Mouse (Mus musculus) kidney, embryonic 15.5 days (tissue): ENCODE measurements around the gene Myoc. TPM values are rescaled to one million over a fixed set of nuclear protein-coding genes. Genes with fewer than 3 reads are reported as not detected.

Experiments used
- ATAC-seq: fragments of 200-750 bp; cut with Nextera tagmentation; replicated peaks from 2 replicates; pipeline ENCODE4 v1.8.0; 2017; ENCODE audit warnings: moderate TSS enrichment; ENCODE audit not compliant: low FRiP score
- H3K27ac ChIP-seq: fragments of 300-500 bp; sonication (generic); 2 replicates; pipeline ENCODE4 v1.5.1; 2015; ENCODE audit warnings: mild to moderate bottlenecking, inconsistent platforms
- H3K27me3 ChIP-seq: fragments of 300-500 bp; sonication (generic); 2 replicates; pipeline ENCODE4 v1.6.1; 2015; ENCODE audit warnings: inconsistent platforms
- H3K36me3 ChIP-seq: fragments of 300-500 bp; sonication (generic); 2 replicates; pipeline ENCODE4 v1.6.1; 2015; ENCODE audit warnings: inconsistent platforms
- H3K4me1 ChIP-seq: fragments of 300-500 bp; sonication (generic); 2 replicates; pipeline ENCODE4 v1.6.1; 2015; ENCODE audit warnings: inconsistent platforms
- H3K4me2 ChIP-seq: fragments of 300-500 bp; sonication (generic); 2 replicates; pipeline ENCODE4 v1.6.1; 2015; ENCODE audit warnings: moderate library complexity, mild to moderate bottlenecking, inconsistent platforms
- H3K4me3 ChIP-seq: fragments of 300-500 bp; sonication (generic); replicated peaks from 2 replicates; pipeline ENCODE4 v1.5.1; 2015; ENCODE audit warnings: mild to moderate bottlenecking, inconsistent platforms
- H3K9ac ChIP-seq: fragments of 300-500 bp; sonication (generic); 2 replicates; pipeline ENCODE4 v1.6.1; 2015; ENCODE audit warnings: mild to moderate bottlenecking, inconsistent platforms
- H3K9me3 ChIP-seq: fragments of 300-500 bp; sonication (generic); replicated peaks from 2 replicates; pipeline ENCODE4 v1.6.1; 2016; ENCODE audit warnings: inconsistent platforms
- WGBS: fragments of 180-500 bp; shearing (Covaris S2); methylation state at CpG from one replicate; pipeline ENCODE4 v1.1.7; 2015; ENCODE audit warnings: mixed read lengths; 5-methylcytosine and 5-hydroxymethylcytosine counted together
- microRNA-seq: library from miRNA; unstranded; fragments of <30 nt; microRNA quantifications from one replicate; pipeline ENCODE4, GENCODE M21; 2016
- polyA plus RNA-seq: library from polyadenylated mRNA; unstranded; fragments of >200 nt; fragmentation: Nextera tagmentation; extraction: Ambion mirVana; gene quantifications from 2 replicates; pipeline ENCODE4 v1.2.1, GENCODE M21; 2015

Myoc gene
- polyA plus RNA-seq, 1 experiment from 2014 or later = 0.47 TPM

GRCm38 (mm10) chr1:162660276-162660860, 21.4 kb downstream of the Myoc start:
- Histone ChIP-seq H3K4me3 (no peak overlapping the region), H3K27me3 (no peaks in the 10 kb centered on the region), H3K4me2 (no peak overlapping the region), H3K36me3 (no peaks in the 10 kb centered on the region), H3K9me3 (no peaks in the 10 kb centered on the region), H3K9ac (no peak overlapping the region), H3K27ac (no peak overlapping the region), H3K4me1 (0 out of 2 replicates have a peak, but pooled peaks cover 3% of the 10 kb centered on the region)
- ATAC-seq = no peak
- WGBS = 79% methylated on average over 11 of the region's 11 CpGs

GRCm38 (mm10) chr1:162664826-162665475, 26.0 kb downstream of the Myoc start:
- H3K4me2 ChIP-seq = peak overlapping the region; percentile 74; the same call in 1 of the 2 replicates
- 13% methylated on average over 10 of the region's 10 CpGs for WGBS
- H3K27ac ChIP-seq = no peak overlapping the region
- peak; percentile 98 for ATAC-seq
- peaks cover 9% of the 10 kb centered on the region for H3K4me1 ChIP-seq
- no peak overlapping the region for H3K9ac ChIP-seq
- peaks cover 12% of the 10 kb centered on the region for H3K36me3 ChIP-seq
- H3K4me3 ChIP-seq = no peak overlapping the region
- H3K9me3 ChIP-seq = no peaks in the 10 kb centered on the region
- no peaks in the 10 kb centered on the region for H3K27me3 ChIP-seq

DNA sequence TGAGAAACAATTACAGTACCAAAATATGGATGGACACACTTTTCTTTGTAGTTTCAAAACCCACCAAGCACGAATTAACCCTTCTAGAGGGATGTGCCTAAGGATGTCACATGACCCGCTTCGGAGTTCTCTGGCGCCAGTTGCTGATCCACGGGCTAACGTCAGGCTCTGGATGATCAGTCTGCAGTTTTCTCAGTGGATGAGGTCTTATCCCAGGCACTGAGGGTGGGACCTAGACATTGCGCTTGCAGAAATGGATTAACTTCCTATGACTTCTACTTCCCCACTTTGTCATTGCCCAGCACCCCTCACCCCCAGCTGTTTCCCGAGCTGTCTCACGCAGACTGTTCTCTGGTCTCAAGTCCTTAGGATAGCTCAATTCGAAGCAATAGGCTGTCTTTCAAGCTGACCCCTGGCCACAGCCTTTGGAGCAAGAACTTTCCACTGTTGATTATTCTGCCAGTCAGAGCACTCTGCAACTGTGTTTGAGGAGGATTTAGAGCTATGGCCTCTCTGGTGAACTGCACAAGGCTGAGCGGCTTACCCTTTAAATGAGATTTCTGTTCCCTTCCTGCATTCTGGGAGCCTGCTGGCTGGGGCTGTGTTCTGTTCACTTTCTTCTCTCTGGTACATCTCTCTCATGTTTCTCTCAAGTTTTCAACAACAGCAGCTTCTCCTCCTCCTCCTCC, 26.7 kb downstream of the Myoc start:
- 4% methylated on average over 11 of the region's 11 CpGs for WGBS
- H3K9ac ChIP-seq = peak overlapping the region; percentile 40
- peaks cover 19% of the 10 kb centered on the region for H3K36me3 ChIP-seq
- H3K27ac ChIP-seq = peak overlapping the region; percentile 45; the same call in 1 of the 2 replicates
- no peaks in the 10 kb centered on the region for H3K27me3 ChIP-seq
- H3K9me3 ChIP-seq = no peaks in the 10 kb centered on the region
- H3K4me3 ChIP-seq = peak overlapping the region; percentile 43
- ATAC-seq = peak; percentile 91
- peak overlapping the region; percentile 74 for H3K4me2 ChIP-seq
- peaks cover 9% of the 10 kb centered on the region for H3K4me1 ChIP-seq

- Histone ChIP-seq H3K4me3 (no peak overlapping the region), H3K4me1 (no peaks in the 10 kb centered on the region), H3K9me3 (no peaks in the 10 kb centered on the region), H3K36me3 (peaks cover 89% of the 10 kb centered on the region), H3K4me2 (no peak overlapping the region), H3K27ac (no peak overlapping the region), H3K9ac (no peak overlapping the region), H3K27me3 (no peaks in the 10 kb centered on the region)
- no peak for ATAC-seq
- 70% methylated on average over 2 of the region's 2 CpGs for WGBS
These were observed 54.8 kb downstream of the Myoc start for GRCm38 (mm10) chr1:162693721-162694120.

DNA sequence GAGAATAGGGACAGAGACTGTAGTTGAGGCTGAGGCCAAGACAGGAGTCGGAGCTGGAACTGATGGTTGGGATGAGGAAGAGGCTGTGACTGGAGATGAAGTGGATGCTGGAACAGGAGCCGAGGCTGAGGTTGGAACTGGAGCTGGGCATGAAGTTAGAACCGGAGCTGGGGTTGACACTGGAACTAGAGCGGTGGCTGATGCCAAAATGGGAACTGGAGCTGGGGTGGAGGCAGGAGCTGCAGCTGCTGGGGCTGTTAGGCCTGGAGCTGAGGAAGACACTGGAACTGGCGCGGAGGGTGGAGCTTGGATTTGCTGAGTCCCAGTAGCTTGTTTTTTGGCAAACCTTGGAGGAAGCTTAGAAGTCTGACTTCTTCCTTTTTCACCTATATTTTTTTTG, 58.9 kb downstream of the Myoc start:
- ATAC-seq = no peak
- Histone ChIP-seq H3K36me3 (peaks cover 82% of the 10 kb centered on the region), H3K9ac (no peak overlapping the region), H3K9me3 (no peaks in the 10 kb centered on the region), H3K27ac (no peak overlapping the region), H3K27me3 (no peaks in the 10 kb centered on the region), H3K4me2 (no peak overlapping the region), H3K4me1 (no peaks in the 10 kb centered on the region), H3K4me3 (no peak overlapping the region)
- WGBS = 95% methylated on average over 6 of the region's 6 CpGs

Small RNAs within 50 kb of the gene (microRNA-seq; reads per million reads assigned to microRNA genes)
- gene Gm27616 = not detected

Other genes starting within 250 kb of the Myoc start
- gene Dnm3, start 161.1 kb upstream of the Myoc start, polyA plus RNA-seq = 7.3 and 7.6 TPM in 2 replicates
- gene Mettl13, start 90.6 kb upstream of the Myoc start, polyA plus RNA-seq = 24.9 and 26.9 TPM in 2 replicates
- gene Vamp4, start 68.6 kb upstream of the Myoc start, polyA plus RNA-seq = 54.3 and 58.4 TPM in 2 replicates
- not detected in 2 replicates for gene Myocos, start 19.1 kb downstream of the Myoc start, polyA plus RNA-seq
- gene Prrc2c, start 101.4 kb downstream of the Myoc start, polyA plus RNA-seq = 148 and 162 TPM in 2 replicates
- gene Fmo4, start 174.8 kb downstream of the Myoc start, polyA plus RNA-seq = 0.91 and 1.5 TPM in 2 replicates
- gene Fmo1, start 227.5 kb downstream of the Myoc start, polyA plus RNA-seq = 41.5 and 42.2 TPM in 2 replicates